Mouse (Mus musculus): ENCODE measurements at regions not wholly inside any gene's neighbourhood (a gene's known extent, or its start where the extent isn't known, plus 50 kb on each side); places are given as distances from the start of the nearest gene placed in this dataset.

DNA sequence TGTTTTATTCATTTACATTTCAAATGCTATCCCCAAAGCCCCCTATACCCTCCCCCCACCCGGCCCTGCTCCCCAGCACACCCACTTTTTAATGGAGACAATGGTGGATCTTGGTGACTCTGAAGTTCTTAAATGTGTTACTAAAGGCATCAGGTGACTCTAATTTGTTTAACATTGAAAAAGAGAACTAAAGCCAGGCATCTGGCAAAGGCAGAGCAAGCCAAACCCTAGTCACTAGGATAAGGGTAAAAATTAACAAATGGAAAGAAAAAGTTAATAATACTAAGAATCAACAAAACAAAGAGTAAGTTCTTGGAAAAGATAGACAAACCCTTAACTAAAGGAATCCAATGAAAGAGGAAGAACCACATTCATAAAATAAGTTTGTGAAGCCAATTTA, 86.1 kb upstream of the Zfand5 start:
- TF ChIP-seq POLR2A (IDR thresholded peaks at IDR 0.05; ENCODE audit: control insufficient read depth, extremely low read depth, insufficient read depth, low read length, poor library complexity) (no peak), CTCF (IDR thresholded peaks at IDR 0.05; ENCODE audit: borderline replicate concordance, control insufficient read depth, extremely low read depth, insufficient read depth, low read length, poor library complexity) (no peak)

Data from thymus, adult 2 months (tissue).